ENCODE assay signal across 8 mouse cellular contexts in genomic region chr3:95675301-95676092, GRCm38 (mm10). TPM values are rescaled to one million over a fixed set of nuclear protein-coding genes. Genes with fewer than 3 reads are reported as not detected.
DNase-seq lines count a peak whose midpoint lies in the region; ATAC-seq and TF ChIP-seq lines count a peak whose summit lies in the region.

No protein-coding gene starts in this region.

- peak overlapping the region; percentile 67; the same call in 1 of the 2 replicates for H3K27ac ChIP-seq in forebrain, postnatal 0 days (ENCODE audit: low read depth, low read length)
- H3K27ac ChIP-seq in hindbrain, embryonic 11.5 days (ENCODE audit: low read depth, low read length), result 0 out of 2 replicates have a peak overlapping the region, but pooled peaks have one; percentile 5

- CTCF ChIA-PET in Patski (lab: Charles Lee), result interaction anchor here (0.8 to 5.0 kb wide), 24 partner anchors 8 to 183 kb away, joined by 3 to 58 read pairs (median 4); partner anchors contain the start of genes Adamtsl4, Ecm1 and Ensa

- POLR2A ChIA-PET in Patski (lab: Charles Lee), result interaction anchor here (1.2 to 8.9 kb wide), 5 partner anchors 10 to 51 kb away, joined by 5 to 109 read pairs (median 7); partner anchors contain the start of genes Adamtsl4, Ensa and Mcl1

- no peaks in the 10 kb centered on the region for H3K27me3 ChIP-seq in Patski
- no peaks in the 10 kb centered on the region for H3K27me3 ChIP-seq in forebrain, postnatal 0 days (ENCODE audit: insufficient read depth, low read length)
- no peaks in the 10 kb centered on the region for H3K27me3 ChIP-seq in hindbrain, embryonic 11.5 days (ENCODE audit: control insufficient read depth, insufficient read depth, low read length)

- in situ Hi-C loops in Patski (cut with MboI; ENCODE audit: low pct_unique_long_range_greater_than_20kb), result no loop called here

- no peak overlapping the region for H3K4me3 ChIP-seq in forebrain, postnatal 0 days (ENCODE audit: low read depth, low read length)
- H3K4me3 ChIP-seq in hindbrain, embryonic 11.5 days (ENCODE audit: low read depth, low read length), result no peak overlapping the region

- peaks cover 16% of the 10 kb centered on the region; the same call in 1 of the 2 replicates for H3K36me3 ChIP-seq in forebrain, postnatal 0 days (ENCODE audit: insufficient read depth)
- H3K36me3 ChIP-seq in hindbrain, embryonic 11.5 days (ENCODE audit: control insufficient read depth, insufficient read depth, low read length), result no peaks in the 10 kb centered on the region

- WGBS in forebrain, postnatal 0 days, result 30% methylated on average over 8 of the region's 8 CpGs
- 19% methylated on average over 7 of the region's 8 CpGs for WGBS in hindbrain, embryonic 11.5 days

- no peak overlapping the region for H3K9ac ChIP-seq in forebrain, postnatal 0 days
- no peak overlapping the region for H3K9ac ChIP-seq in hindbrain, embryonic 11.5 days (ENCODE audit: low read depth, low read length)

- H3K4me2 ChIP-seq in forebrain, postnatal 0 days (ENCODE audit: low read depth), result no peak overlapping the region
- no peak overlapping the region for H3K4me2 ChIP-seq in hindbrain, embryonic 11.5 days (replicated peaks; ENCODE audit: low read depth, low read length)

- no peaks in the 10 kb centered on the region for H3K9me3 ChIP-seq in forebrain, postnatal 0 days (ENCODE audit: low read length)
- no peaks in the 10 kb centered on the region for H3K9me3 ChIP-seq in hindbrain, embryonic 11.5 days (ENCODE audit: control insufficient read depth, low read length)

- no peak for TF ChIP-seq CTCF in Patski (IDR thresholded peaks at IDR 0.05)
- peak; percentile 76 for TF ChIP-seq CTCF in forebrain, postnatal 0 days (IDR thresholded peaks at IDR 0.05; ENCODE audit: low read depth)

- peak; percentile 98 for DNase-seq in Patski (ENCODE audit: low read depth, low spot score)
- peak; percentile 57 for DNase-seq in cerebellum, adult 8-10 months
- DNase-seq in forebrain, postnatal 0 days, result peak; percentile 68
- peak; percentile 82 for DNase-seq in hindbrain, embryonic 11.5 days (ENCODE audit: low spot score)
- peak; percentile 40 to 45 for DNase-seq in layer of hippocampus, postnatal 36 days
- peak; percentile 86 to 90 for DNase-seq in lung, postnatal 4 days
- peak; percentile 79 for DNase-seq in retina, postnatal 1 day
- DNase-seq in urinary bladder, postnatal 25 days (ENCODE audit: low spot score), result peak; percentile 68

- H3K4me1 ChIP-seq in forebrain, postnatal 0 days (ENCODE audit: insufficient read depth), result no peaks in the 10 kb centered on the region
- H3K4me1 ChIP-seq in hindbrain, embryonic 11.5 days (replicated peaks; ENCODE audit: control insufficient read depth, insufficient read depth, low read length), result no peaks in the 10 kb centered on the region; the same call in 1 of the 2 replicates

- ATAC-seq in Patski, result peak; percentile 69
- ATAC-seq in forebrain, postnatal 0 days, result peak; percentile 66
- peak; percentile 18; the same call in 1 of the 2 replicates for ATAC-seq in hindbrain, embryonic 11.5 days (ENCODE audit: low FRiP score)

RNA-seq across cellular contexts. Expression of gene Adamtsl4, which starts 12.2 kb away (rescaled TPM):
- 39.5 TPM for polyA plus RNA-seq in Patski (2021)
- 0.81 and 1.8 TPM in 2 replicates for total RNA-seq in forebrain, postnatal 0 days (2014; rRNA removed)
- polyA plus RNA-seq in forebrain, postnatal 0 days (2015; fragmentation: Nextera tagmentation; extraction: Ambion mirVana), result 0.67 and 2.0 TPM in 2 replicates
- 0.14 and 0.80 TPM in 2 replicates for polyA plus RNA-seq in hindbrain, embryonic 11.5 days (2014; fragmentation: Nextera tagmentation; extraction: Ambion mirVana)
- total RNA-seq in layer of hippocampus, postnatal 36 days (2021), result 1 to 10 TPM; 5.0 to 5.1 TPM

RNA-seq across cellular contexts. Expression of gene Mcl1, which starts 16.9 kb away (rescaled TPM):
- 169 TPM for polyA plus RNA-seq in Patski (2021)
- 131 and 137 TPM in 2 replicates for total RNA-seq in forebrain, postnatal 0 days (2014; rRNA removed)
- 42.9 and 46.6 TPM in 2 replicates for polyA plus RNA-seq in forebrain, postnatal 0 days (2015; fragmentation: Nextera tagmentation; extraction: Ambion mirVana)
- polyA plus RNA-seq in hindbrain, embryonic 11.5 days (2014; fragmentation: Nextera tagmentation; extraction: Ambion mirVana), result 76.1 and 87.4 TPM in 2 replicates
- 10 to 100 TPM; 60.8 to 61.3 TPM for total RNA-seq in layer of hippocampus, postnatal 36 days (2021)

RNA-seq across cellular contexts. Expression of gene Ensa, which starts 50.7 kb away (rescaled TPM):
- polyA plus RNA-seq in Patski (2021), result 142 TPM
- 140 and 146 TPM in 2 replicates for total RNA-seq in forebrain, postnatal 0 days (2014; rRNA removed)
- 145 and 151 TPM in 2 replicates for polyA plus RNA-seq in forebrain, postnatal 0 days (2015; fragmentation: Nextera tagmentation; extraction: Ambion mirVana)
- 83.4 and 87.4 TPM in 2 replicates for polyA plus RNA-seq in hindbrain, embryonic 11.5 days (2014; fragmentation: Nextera tagmentation; extraction: Ambion mirVana)
- 100 to 1,000 TPM; 310 TPM for total RNA-seq in layer of hippocampus, postnatal 36 days (2021)

Comparison
In these comparisons a context has a peak if more than half of its experiments do, and no peak if none do; other contexts are left out.
1. ATAC-seq: peak in every context shown above with its lines; median percentile 69 in Patski; 66 in forebrain, postnatal 0 days; 18 in hindbrain, embryonic 11.5 days.
2. DNase-seq: peak in every context shown above with its lines; median percentile 98 in Patski; 88 in lung, postnatal 4 days; 82 in hindbrain, embryonic 11.5 days; 79 in retina, postnatal 1 day; 68 in forebrain, postnatal 0 days; 68 in urinary bladder, postnatal 25 days; 57 in cerebellum, adult 8-10 months; 42 in layer of hippocampus, postnatal 36 days.
3. RNA of gene Adamtsl4, which starts 12.2 kb away (polyA plus RNA-seq): 39.5 TPM in Patski (single experiment); 0.67 to 2.0 TPM in forebrain, postnatal 0 days and 0.14 to 0.80 TPM in hindbrain, embryonic 11.5 days; every median in the first group is over 10 times any median in the second.